Mouse (Mus musculus): ENCODE data around the gene Fh1.
A peak's percentile ranks its signal among the peaks of the same experiment; 100 is the strongest.

The Fh1 gene

GRCm38 (mm10) chr1:175619814-175620431, 5.5 kb downstream of the Fh1 start, which contains the start of gene Kmo:
TSS of gene Kmo (plus strand) at chr1:175620381.
- no peak for DNase-seq

- DNase-seq: no peak
Observed at GRCm38 (mm10) chr1:175614992-175615391, 10.4 kb downstream of the Fh1 start.

- no peak for DNase-seq
Observed at GRCm38 (mm10) chr1:175608708-175609107, 16.7 kb downstream of the Fh1 start.

GRCm38 (mm10) chr1:175607838-175608585, 17.4 kb downstream of the Fh1 start:
- DNase-seq: no peak

- no peak for DNase-seq
Observed at GRCm38 (mm10) chr1:175607308-175607707, 18.1 kb downstream of the Fh1 start.

- DNase-seq: no peak
Observed at GRCm38 (mm10) chr1:175603390-175603789, 22.0 kb downstream of the Fh1 start.

- DNase-seq: no peak
Observed at GRCm38 (mm10) chr1:175602231-175602630, 23.2 kb downstream of the Fh1 start.

- DNase-seq: no peak
Observed at GRCm38 (mm10) chr1:175592832-175593231, 32.6 kb downstream of the Fh1 start.

GRCm38 (mm10) chr1:175586656-175587055, 38.8 kb downstream of the Fh1 start:
- DNase-seq: no peak

GRCm38 (mm10) chr1:175585267-175585666, 40.2 kb downstream of the Fh1 start:
- DNase-seq: no peak

- DNase-seq: no peak
Observed at GRCm38 (mm10) chr1:175582799-175583198, 42.6 kb downstream of the Fh1 start.

- DNase-seq: peak; percentile 29
Observed at GRCm38 (mm10) chr1:175580346-175580745, 45.1 kb downstream of the Fh1 start.

- peak; percentile 72 for DNase-seq
Observed at GRCm38 (mm10) chr1:175579598-175580235, 45.7 kb downstream of the Fh1 start.

GRCm38 (mm10) chr1:175578425-175579096, 46.9 kb downstream of the Fh1 start:
- DNase-seq: no peak

GRCm38 (mm10) chr1:175574129-175574528, 51.3 kb downstream of the Fh1 start:
- DNase-seq: no peak

GRCm38 (mm10) chr1:175565579-175566103, 59.8 kb downstream of the Fh1 start:
- DNase-seq: no peak

GRCm38 (mm10) chr1:175564321-175564720, 61.1 kb downstream of the Fh1 start:
- no peak for DNase-seq

GRCm38 (mm10) chr1:175562379-175562778, 63.1 kb downstream of the Fh1 start:
- no peak for DNase-seq

GRCm38 (mm10) chr1:175561806-175562205, 63.6 kb downstream of the Fh1 start:
- no peak for DNase-seq

GRCm38 (mm10) chr1:175554641-175555040, 70.8 kb downstream of the Fh1 start:
- peak; percentile 18 for DNase-seq

- DNase-seq: no peak
Observed at GRCm38 (mm10) chr1:175552474-175552873, 73.0 kb downstream of the Fh1 start.

- peak; percentile 38 for DNase-seq
Observed at GRCm38 (mm10) chr1:175550586-175550985, 74.8 kb downstream of the Fh1 start.
